Mouse (Mus musculus): ENCODE data around the gene Gata3. TPM values are rescaled to one million over a fixed set of nuclear protein-coding genes. Genes with fewer than 3 reads are reported as not detected.

Gata3 gene
- polyA plus RNA-seq, 1 experiment from 2014 or later = 8.7 TPM

- no peak within 1 kb of the TSS for H3K9ac ChIP-seq (replicated peaks; ENCODE audit: low read depth, low read length)
- under 1% methylated on average over 30 of the region's 30 CpGs for WGBS
Observed at GRCm38 (mm10) chr2:9888913-9889650, 752 bp downstream of the Gata3 start, which contains the start of gene 9230102O04Rik. Gene 9230102O04Rik, minus strand, starts transcription at chr2:9889540.

GRCm38 (mm10) chr2:9887636-9888035, 2.2 kb downstream of the Gata3 start:
- no peaks in the 10 kb centered on the region for H3K36me3 ChIP-seq (ENCODE audit: control insufficient read depth, insufficient read depth, low read length)
- no peaks in the 10 kb centered on the region for H3K9me3 ChIP-seq (ENCODE audit: control insufficient read depth, low read length)
- no peaks in the 10 kb centered on the region for H3K4me1 ChIP-seq (ENCODE audit: control insufficient read depth, insufficient read depth, low read length)
- WGBS = 2% methylated on average over 7 of the region's 7 CpGs
- no peak overlapping the region for H3K27ac ChIP-seq (ENCODE audit: low read depth, low read length)
- ATAC-seq (ENCODE audit: low read depth) = no peak
- H3K4me3 ChIP-seq (ENCODE audit: low read depth, low read length) = no peak overlapping the region
- no peak overlapping the region for H3K4me2 ChIP-seq (ENCODE audit: low read depth, low read length)
- H3K9ac ChIP-seq (replicated peaks; ENCODE audit: low read depth, low read length) = no peak overlapping the region
- H3K27me3 ChIP-seq (ENCODE audit: control insufficient read depth, insufficient read depth, low read length) = peaks cover 56% of the 10 kb centered on the region

More at GRCm38 (mm10) chr2:9888913-9889650, 752 bp downstream of the Gata3 start, which contains the start of gene 9230102O04Rik:
- H3K4me3 ChIP-seq (ENCODE audit: low read depth, low read length) = no peak within 1 kb of the TSS
- H3K27me3 ChIP-seq (ENCODE audit: control insufficient read depth, insufficient read depth, low read length) = peaks cover 62% of the 10 kb centered on the region
- peak; percentile 65 for ATAC-seq (ENCODE audit: low read depth)
- no peaks in the 10 kb centered on the region for H3K4me1 ChIP-seq (ENCODE audit: control insufficient read depth, insufficient read depth, low read length)
- no peaks in the 10 kb centered on the region for H3K9me3 ChIP-seq (ENCODE audit: control insufficient read depth, low read length)
- H3K36me3 ChIP-seq (ENCODE audit: control insufficient read depth, insufficient read depth, low read length) = no peaks in the 10 kb centered on the region
- no peak within 1 kb of the TSS for H3K27ac ChIP-seq (ENCODE audit: low read depth, low read length)
- peak within 1 kb of the TSS; percentile 14; the same call in 1 of the 2 replicates for H3K4me2 ChIP-seq (ENCODE audit: low read depth, low read length)

GRCm38 (mm10) chr2:9886921-9887610, 2.8 kb downstream of the Gata3 start:
- Histone ChIP-seq H3K27ac (ENCODE audit: low read depth, low read length) (no peak overlapping the region), H3K27me3 (ENCODE audit: control insufficient read depth, insufficient read depth, low read length) (peaks cover 56% of the 10 kb centered on the region), H3K36me3 (ENCODE audit: control insufficient read depth, insufficient read depth, low read length) (no peaks in the 10 kb centered on the region), H3K4me3 (ENCODE audit: low read depth, low read length) (no peak overlapping the region), H3K4me1 (ENCODE audit: control insufficient read depth, insufficient read depth, low read length) (0 out of 2 replicates have a peak, but pooled peaks cover 3% of the 10 kb centered on the region), H3K4me2 (ENCODE audit: low read depth, low read length) (no peak overlapping the region), H3K9me3 (ENCODE audit: control insufficient read depth, low read length) (no peaks in the 10 kb centered on the region), H3K9ac (replicated peaks; ENCODE audit: low read depth, low read length) (no peak overlapping the region)
- ATAC-seq (ENCODE audit: low read depth) = no peak
- WGBS = 2% methylated on average over 7 of the region's 7 CpGs

GRCm38 (mm10) chr2:9886031-9886430, 3.8 kb downstream of the Gata3 start:
- WGBS = 8% methylated on average over 3 of the region's 3 CpGs
- Histone ChIP-seq H3K9me3 (ENCODE audit: control insufficient read depth, low read length) (no peaks in the 10 kb centered on the region), H3K4me2 (ENCODE audit: low read depth, low read length) (no peak overlapping the region), H3K27me3 (ENCODE audit: control insufficient read depth, insufficient read depth, low read length) (peaks cover 55% of the 10 kb centered on the region), H3K4me1 (ENCODE audit: control insufficient read depth, insufficient read depth, low read length) (peaks cover 3% of the 10 kb centered on the region; the same call in 1 of the 2 replicates), H3K4me3 (ENCODE audit: low read depth, low read length) (no peak overlapping the region), H3K27ac (ENCODE audit: low read depth, low read length) (no peak overlapping the region), H3K9ac (replicated peaks; ENCODE audit: low read depth, low read length) (no peak overlapping the region), H3K36me3 (ENCODE audit: control insufficient read depth, insufficient read depth, low read length) (no peaks in the 10 kb centered on the region)
- ATAC-seq (ENCODE audit: low read depth) = no peak

- Histone ChIP-seq H3K4me2 (ENCODE audit: low read depth, low read length) (no peak overlapping the region), H3K4me3 (ENCODE audit: low read depth, low read length) (no peak overlapping the region), H3K27ac (ENCODE audit: low read depth, low read length) (no peak overlapping the region), H3K9ac (replicated peaks; ENCODE audit: low read depth, low read length) (no peak overlapping the region), H3K27me3 (ENCODE audit: control insufficient read depth, insufficient read depth, low read length) (peaks cover 52% of the 10 kb centered on the region), H3K36me3 (ENCODE audit: control insufficient read depth, insufficient read depth, low read length) (no peaks in the 10 kb centered on the region), H3K9me3 (ENCODE audit: control insufficient read depth, low read length) (no peaks in the 10 kb centered on the region), H3K4me1 (ENCODE audit: control insufficient read depth, insufficient read depth, low read length) (peaks cover 3% of the 10 kb centered on the region; the same call in 1 of the 2 replicates)
- WGBS = 3% methylated on average over 14 of the region's 14 CpGs
- ATAC-seq (ENCODE audit: low read depth) = no peak
Observed at GRCm38 (mm10) chr2:9885217-9885770, 4.5 kb downstream of the Gata3 start.

GRCm38 (mm10) chr2:9884533-9885216, 5.2 kb downstream of the Gata3 start:
- no peak overlapping the region for H3K4me3 ChIP-seq (ENCODE audit: low read depth, low read length)
- no peaks in the 10 kb centered on the region for H3K9me3 ChIP-seq (ENCODE audit: control insufficient read depth, low read length)
- no peaks in the 10 kb centered on the region for H3K36me3 ChIP-seq (ENCODE audit: control insufficient read depth, insufficient read depth, low read length)
- peaks cover 3% of the 10 kb centered on the region; the same call in 1 of the 2 replicates for H3K4me1 ChIP-seq (ENCODE audit: control insufficient read depth, insufficient read depth, low read length)
- ATAC-seq (ENCODE audit: low read depth) = no peak
- H3K9ac ChIP-seq (replicated peaks; ENCODE audit: low read depth, low read length) = no peak overlapping the region
- H3K27me3 ChIP-seq (ENCODE audit: control insufficient read depth, insufficient read depth, low read length) = peaks cover 46% of the 10 kb centered on the region
- H3K27ac ChIP-seq (ENCODE audit: low read depth, low read length) = no peak overlapping the region
- H3K4me2 ChIP-seq (ENCODE audit: low read depth, low read length) = no peak overlapping the region
- WGBS = under 1% methylated on average over 15 of the region's 15 CpGs

- Histone ChIP-seq H3K4me1 (ENCODE audit: control insufficient read depth, insufficient read depth, low read length) (peaks cover 3% of the 10 kb centered on the region; the same call in 1 of the 2 replicates), H3K9me3 (ENCODE audit: control insufficient read depth, low read length) (no peaks in the 10 kb centered on the region), H3K9ac (replicated peaks; ENCODE audit: low read depth, low read length) (no peak overlapping the region), H3K4me2 (ENCODE audit: low read depth, low read length) (peak overlapping the region; percentile 26; the same call in 1 of the 2 replicates), H3K36me3 (ENCODE audit: control insufficient read depth, insufficient read depth, low read length) (no peaks in the 10 kb centered on the region), H3K4me3 (ENCODE audit: low read depth, low read length) (no peak overlapping the region), H3K27me3 (ENCODE audit: control insufficient read depth, insufficient read depth, low read length) (peaks cover 42% of the 10 kb centered on the region), H3K27ac (ENCODE audit: low read depth, low read length) (no peak overlapping the region)
- ATAC-seq (ENCODE audit: low read depth) = no peak
- under 1% methylated on average over 27 of the region's 27 CpGs for WGBS
Observed at GRCm38 (mm10) chr2:9883803-9884532, 5.9 kb downstream of the Gata3 start.
